Mouse (Mus musculus): ENCODE data around the gene Grid1.

GRCm38 (mm10) chr14:35027501-35028140, 207.7 kb downstream of the Grid1 start:
- TF ChIP-seq CTCF (IDR thresholded peaks at IDR 0.05; ENCODE audit: low read depth, low read length) (no peak), GATA2 (IDR thresholded peaks at IDR 0.05; ENCODE audit: borderline replicate concordance, low read depth, low read length) (no peak), GATA1 (IDR thresholded peaks at IDR 0.05; ENCODE audit: borderline replicate concordance, low read length) (no peak), POLR2AphosphoS5 (IDR thresholded peaks at IDR 0.05; ENCODE audit: insufficient replicate concordance, low read depth, low read length) (no peak)
